Mouse (Mus musculus) thymus, adult 2 months (tissue): Measurements from ENCODE around the gene Icam1. TPM values are rescaled to one million over a fixed set of nuclear protein-coding genes. Genes with fewer than 3 reads are reported as not detected.
"Not testable (repeated sequence)": the region's sequence is repeated elsewhere in the genome, so short reads cannot be mapped to it uniquely, and the experiment has no call there.

ENCODE experiments used
- DNase-seq: peaks from one replicate; pipeline ENCODE4 v3.0.0; 2021
- H3K27ac ChIP-seq: fragments of 200-500 bp; 2 replicates; pipeline ENCODE4 v1.5.1; 2012; ENCODE audit warnings: low read length, control low read depth; ENCODE audit not compliant: control insufficient read depth, insufficient read depth
- H3K27me3 ChIP-seq: fragments of 200-500 bp; 2 replicates; pipeline ENCODE4 v1.6.1; 2012; ENCODE audit warnings: mild to moderate bottlenecking, low read length, moderate library complexity, mixed read lengths; ENCODE audit not compliant: control insufficient read depth, insufficient read depth
- H3K36me3 ChIP-seq: fragments of 200-500 bp; 2 replicates; pipeline ENCODE4 v1.6.1; 2012; ENCODE audit warnings: mild to moderate bottlenecking, low read length, moderate library complexity; ENCODE audit not compliant: control insufficient read depth, insufficient read depth
- H3K4me1 ChIP-seq: fragments of 200-500 bp; replicated peaks from 2 replicates; pipeline ENCODE4 v1.6.1; 2012; ENCODE audit warnings: low read length; ENCODE audit not compliant: control insufficient read depth, insufficient read depth
- H3K4me3 ChIP-seq: fragments of 200-500 bp; 2 replicates; pipeline ENCODE4 v1.5.1; 2012; ENCODE audit warnings: mild to moderate bottlenecking, low read length, control low read depth, moderate library complexity; ENCODE audit not compliant: control insufficient read depth, insufficient read depth
- CTCF ChIP-seq: fragments of 200-500 bp; IDR thresholded peaks from 2 replicates; pipeline ENCODE4 v1.5.1; 2012; ENCODE audit warnings: mild to moderate bottlenecking, control low read depth, low read length, moderate library complexity, borderline replicate concordance; ENCODE audit not compliant: control insufficient read depth, poor library complexity, insufficient read depth; ENCODE audit errors: extremely low read depth
- POLR2A ChIP-seq: fragments of 200-500 bp; IDR thresholded peaks from 2 replicates; pipeline ENCODE4 v1.6.1; 2012; ENCODE audit warnings: mild to moderate bottlenecking, low read length, control low read depth, moderate library complexity; ENCODE audit not compliant: control insufficient read depth, poor library complexity, insufficient read depth; ENCODE audit errors: extremely low read depth
- WGBS: fragments of 180-500 bp; shearing (Covaris S2); methylation state at CpG from one replicate; pipeline ENCODE4 v1.1.7; 2018; 5-methylcytosine and 5-hydroxymethylcytosine counted together
- polyA plus RNA-seq: library from polyadenylated mRNA; depleted of rRNA; stranded (reverse); fragments of >200 nt; gene quantifications from 2 replicates; pipeline ENCODE4 v1.2.3, GENCODE M21; 2012

Gene Icam1
- polyA plus RNA-seq, 1 experiment = 90.8 TPM

GRCm38 (mm10) chr9:20993165-20993898 lies 22.5 kb upstream of the Icam1 start:
- TF ChIP-seq CTCF = no peak
- no peak for TF ChIP-seq POLR2A
- Histone ChIP-seq H3K27me3 (no peaks in the 10 kb centered on the region), H3K4me1 (peaks cover 10% of the 10 kb centered on the region), H3K4me3 (no peak overlapping the region), H3K27ac (no peak overlapping the region), H3K36me3 (no peaks in the 10 kb centered on the region)
- WGBS = 94% methylated on average over 5 of the region's 5 CpGs
- DNase-seq = no peak

DNA sequence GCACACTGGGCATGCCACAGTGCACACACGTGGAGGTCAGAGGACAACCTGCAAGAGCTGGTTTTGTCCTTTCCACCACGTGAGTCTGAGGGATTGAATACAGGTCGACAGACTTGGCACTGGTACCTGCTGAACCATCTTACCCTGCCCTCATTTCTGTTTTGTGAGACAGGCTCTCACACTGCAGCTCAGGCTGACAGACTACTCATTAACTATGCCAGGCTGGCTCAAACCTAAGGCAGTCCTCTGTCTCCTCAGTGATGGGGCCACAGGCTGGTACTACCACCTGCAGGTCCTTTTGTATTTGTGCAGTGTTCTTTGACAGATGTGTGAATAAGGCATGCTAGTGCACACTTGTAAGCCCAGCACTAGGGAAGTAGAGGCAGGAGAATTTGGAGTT lies 20.7 kb upstream of the Icam1 start:
- Histone ChIP-seq H3K27ac (no peak overlapping the region), H3K4me3 (no peak overlapping the region), H3K4me1 (peaks cover 9% of the 10 kb centered on the region; the same call in 1 of the 2 replicates), H3K27me3 (no peaks in the 10 kb centered on the region), H3K36me3 (no peaks in the 10 kb centered on the region)
- DNase-seq = no peak
- 89% methylated on average over 3 of the region's 3 CpGs for WGBS
- TF ChIP-seq POLR2A (no peak), CTCF (no peak)

GRCm38 (mm10) chr9:20997065-20997464 lies 18.7 kb upstream of the Icam1 start:
- H3K36me3 ChIP-seq = no peaks in the 10 kb centered on the region
- H3K27me3 ChIP-seq = no peaks in the 10 kb centered on the region
- H3K27ac ChIP-seq = no peak overlapping the region
- WGBS = 63% methylated on average over 8 of the region's 8 CpGs
- no peaks in the 10 kb centered on the region for H3K4me1 ChIP-seq
- DNase-seq = no peak
- no peak for TF ChIP-seq POLR2A
- H3K4me3 ChIP-seq = no peak overlapping the region

GRCm38 (mm10) chr9:20998337-20998736 lies 17.4 kb upstream of the Icam1 start:
- H3K36me3 ChIP-seq, DNase-seq, H3K4me1 ChIP-seq, H3K27me3 ChIP-seq, H3K27ac ChIP-seq, H3K4me3 ChIP-seq: not testable (repeated sequence)
- WGBS = 76% methylated on average over 1 of the region's 1 CpGs

DNA sequence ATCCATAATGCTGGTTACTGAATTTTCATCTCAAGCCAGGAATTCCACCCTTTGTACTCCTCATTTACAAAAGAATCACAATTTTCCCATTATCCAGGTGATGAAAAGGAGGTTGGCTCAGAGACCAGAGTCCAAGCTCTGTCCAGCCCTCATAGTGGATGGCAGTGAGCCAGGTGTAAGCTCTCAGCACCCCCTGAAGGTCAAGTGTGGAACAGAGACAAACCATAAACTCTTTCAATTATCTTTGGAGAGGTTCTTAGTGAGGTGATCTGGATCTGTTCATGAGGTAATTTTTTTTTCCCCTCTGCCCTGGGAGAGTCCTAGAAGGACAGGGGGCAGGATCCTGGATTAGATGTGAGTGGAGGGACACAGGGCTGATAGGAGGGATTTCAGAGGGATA lies 15.0 kb upstream of the Icam1 start:
- no peak for DNase-seq
- no peaks in the 10 kb centered on the region; the same call in 1 of the 2 replicates for H3K36me3 ChIP-seq
- no peak overlapping the region for H3K4me3 ChIP-seq
- no peaks in the 10 kb centered on the region for H3K27me3 ChIP-seq
- H3K27ac ChIP-seq = no peak overlapping the region
- peaks cover 3% of the 10 kb centered on the region; the same call in 1 of the 2 replicates for H3K4me1 ChIP-seq
- TF ChIP-seq POLR2A = no peak

DNA sequence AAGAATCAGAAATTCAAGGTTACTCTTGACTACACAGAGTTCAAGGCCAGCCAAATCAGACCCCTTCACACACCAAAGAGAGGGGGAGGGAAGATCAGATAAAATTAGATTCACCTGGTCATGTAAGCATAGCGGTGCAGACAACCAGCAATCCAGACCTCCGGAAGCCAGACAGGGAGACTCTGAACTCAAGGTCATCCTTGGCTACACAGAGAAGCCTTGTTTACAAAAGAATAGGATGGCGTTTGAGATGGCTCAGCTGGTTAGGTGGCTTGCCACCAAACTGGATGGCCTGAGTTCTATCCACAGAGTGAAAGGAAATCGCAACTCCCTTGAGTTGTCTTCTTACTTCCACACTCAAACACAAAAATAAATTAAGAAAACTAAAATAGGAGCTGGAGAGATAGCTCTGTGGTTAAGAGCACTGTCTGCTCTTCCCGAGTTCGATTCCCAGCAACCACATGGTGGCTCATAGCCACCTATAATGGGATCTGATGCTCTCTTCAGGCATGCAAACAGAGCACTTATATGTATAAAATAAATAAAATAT lies 14.1 kb upstream of the Icam1 start:
- Histone ChIP-seq H3K36me3 (peaks cover 3% of the 10 kb centered on the region; the same call in 1 of the 2 replicates), H3K27ac (no peak overlapping the region), H3K4me3 (no peak overlapping the region), H3K4me1 (peaks cover 3% of the 10 kb centered on the region; the same call in 1 of the 2 replicates), H3K27me3 (no peaks in the 10 kb centered on the region)
- no peak for DNase-seq
- WGBS = 76% methylated on average over 6 of the region's 6 CpGs
- TF ChIP-seq POLR2A (no peak), CTCF (no peak)

DNA sequence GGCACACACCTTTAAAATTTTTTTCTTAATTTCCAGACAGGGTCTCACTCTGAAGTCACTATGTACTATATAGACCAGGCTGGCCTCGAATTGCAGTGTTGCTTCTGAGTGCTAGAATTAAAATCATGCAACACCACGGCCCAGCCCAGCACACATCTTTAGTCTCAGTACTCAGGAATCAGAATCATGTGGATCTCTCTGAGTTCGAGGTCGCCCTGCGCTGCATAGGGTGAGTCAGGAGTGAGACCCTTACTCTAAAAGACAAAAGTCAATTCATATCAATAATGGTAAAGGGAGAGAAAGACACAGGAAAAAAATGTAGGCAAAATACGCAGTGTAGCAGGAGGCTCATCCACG lies 13.5 kb upstream of the Icam1 start:
- no peaks in the 10 kb centered on the region for H3K27me3 ChIP-seq
- peaks cover 3% of the 10 kb centered on the region; the same call in 1 of the 2 replicates for H3K36me3 ChIP-seq
- WGBS = 10% methylated on average over 7 of the region's 7 CpGs
- H3K27ac ChIP-seq = no peak overlapping the region
- peak overlapping the region; percentile 73 for H3K4me3 ChIP-seq
- TF ChIP-seq POLR2A (no peak), CTCF (no peak)
- H3K4me1 ChIP-seq = peaks cover 3% of the 10 kb centered on the region; the same call in 1 of the 2 replicates
- DNase-seq = no peak
